Mouse (Mus musculus) macrophage (primary cell): ENCODE measurements around the gene Smim4. TPM values are rescaled to one million over a fixed set of nuclear protein-coding genes. Genes with fewer than 3 reads are reported as not detected.
A peak's percentile ranks its signal among the peaks of the same experiment; 100 is the strongest.

Source experiments
- H3K27ac ChIP-seq: fragments of 350-480 bp; formaldehyde crosslinking; 2 replicates; pipeline ENCODE4 v1.9.0; 2021
- H3K36me3 ChIP-seq: fragments of 350-480 bp; formaldehyde crosslinking; 2 replicates; pipeline ENCODE4 v1.9.0; 2021; ENCODE audit errors: inconsistent target
- H3K4me3 ChIP-seq: fragments of 350-480 bp; formaldehyde crosslinking; 2 replicates; pipeline ENCODE4 v1.9.0; 2021; ENCODE audit errors: inconsistent target
- H3K79me2 ChIP-seq: fragments of 350-480 bp; formaldehyde crosslinking; 2 replicates; pipeline ENCODE4 v1.9.0; 2021; ENCODE audit errors: inconsistent target
- WGBS: methylation state at CpG from one replicate; pipeline ENCODE4 v1.1.7; 2026; ENCODE audit warnings: inconsistent platforms; ENCODE audit not compliant: missing documents; 5-methylcytosine and 5-hydroxymethylcytosine counted together
- polyA plus RNA-seq: library from polyadenylated mRNA; stranded (reverse); fragments of 250-400 nt; gene quantifications from 3 replicates; pipeline ENCODE4 v1.2.4, GENCODE M21; 2018; ENCODE audit warnings: inconsistent platforms

Gene Smim4
- polyA plus RNA-seq, 1 experiment from 2014 or later = 5.9 TPM

DNA sequence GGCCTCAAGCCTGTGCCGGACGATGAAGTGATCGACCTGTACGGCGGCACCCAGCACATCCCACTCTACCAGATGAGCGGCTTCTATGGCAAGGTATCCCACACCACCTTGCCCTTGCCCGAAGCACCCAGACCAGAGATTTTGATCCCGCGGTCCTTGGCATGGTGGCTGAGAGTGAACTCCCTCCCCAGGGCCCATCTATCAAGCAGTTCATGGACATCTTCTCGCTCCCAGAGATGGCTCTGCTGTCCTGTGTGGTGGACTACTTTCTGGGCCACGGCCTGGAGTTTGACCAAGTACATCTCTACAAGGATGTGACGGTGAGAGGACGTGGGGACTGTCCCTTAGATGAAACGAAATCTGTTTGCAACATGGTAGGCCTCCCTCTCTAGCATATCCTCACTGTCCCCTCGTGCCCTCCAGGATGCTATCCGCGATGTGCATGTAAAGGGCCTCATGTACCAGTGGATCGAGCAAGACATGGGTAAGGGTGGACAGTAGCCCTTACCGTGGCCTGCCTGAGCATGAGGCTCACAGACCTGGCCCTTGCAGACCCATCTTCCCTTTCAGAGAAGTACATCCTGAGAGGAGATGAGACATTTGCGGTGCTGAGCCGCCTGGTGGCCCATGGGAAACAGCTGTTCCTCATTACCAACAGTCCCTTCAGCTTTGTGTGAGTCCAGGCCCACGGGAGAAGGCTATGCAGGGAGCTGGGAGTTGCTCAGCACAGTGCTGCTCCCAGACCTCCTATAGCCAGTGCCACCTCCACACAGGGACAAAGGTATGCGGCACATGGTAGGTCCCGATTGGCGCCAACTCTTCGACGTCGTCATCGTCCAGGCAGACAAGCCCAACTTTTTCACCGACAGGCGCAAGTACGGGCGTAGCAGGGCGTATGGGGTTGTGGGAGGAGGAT, 7.0 kb upstream of the Smim4 start:
- Histone ChIP-seq H3K36me3 (peaks cover 46% of the 10 kb centered on the region), H3K27ac (no peak overlapping the region)
- WGBS = 97% methylated on average over 32 of the region's 34 CpGs

DNA sequence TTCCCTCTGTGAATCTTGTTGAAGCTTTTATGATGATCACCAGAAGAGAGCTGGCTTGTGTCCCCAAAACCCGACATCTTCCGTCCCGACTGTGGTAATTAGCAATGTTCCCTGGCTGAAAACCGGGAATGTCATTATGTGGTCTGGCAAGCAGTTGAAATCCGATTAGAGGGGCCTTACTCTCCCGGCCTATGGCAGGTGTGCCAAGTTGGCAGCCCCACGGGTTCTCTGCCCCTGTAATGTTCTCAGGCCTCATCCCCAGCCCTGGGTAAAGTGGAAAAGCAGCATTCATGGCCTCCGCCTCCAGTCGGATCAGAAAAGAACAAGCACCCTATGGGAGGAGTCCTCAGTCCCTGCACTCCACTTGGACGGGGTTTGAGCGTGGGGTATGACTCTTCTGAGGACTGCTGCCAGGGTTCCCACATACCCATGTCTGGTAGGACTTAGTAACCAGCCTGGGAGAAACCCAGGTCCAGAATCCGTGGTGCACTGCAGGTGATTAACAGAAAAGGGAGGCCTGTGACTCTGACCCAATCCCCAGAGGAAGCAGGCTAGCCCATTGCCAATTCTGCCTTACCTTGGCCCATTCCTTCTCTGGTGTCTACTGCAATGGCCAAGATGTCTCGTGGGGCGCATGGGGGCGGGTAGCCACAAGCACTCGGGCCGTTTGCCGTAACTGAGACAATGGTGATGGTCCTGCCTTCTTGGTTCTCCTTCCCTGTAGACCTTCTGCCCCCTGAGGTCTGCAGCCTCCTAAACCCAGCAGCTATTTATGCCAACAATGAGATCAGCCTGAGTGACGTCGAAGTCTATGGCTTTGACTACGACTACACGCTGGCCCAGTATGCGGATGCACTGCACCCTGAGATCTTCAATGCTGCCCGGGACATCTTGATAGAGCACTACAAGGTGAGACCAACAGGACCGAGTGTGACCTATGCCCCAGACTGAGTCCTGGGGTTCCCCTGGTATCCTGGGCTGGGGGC, 5.6 kb upstream of the Smim4 start:
- Histone ChIP-seq H3K4me3 (no peak overlapping the region), H3K27ac (no peak overlapping the region), H3K36me3 (peaks cover 31% of the 10 kb centered on the region), H3K79me2 (peaks cover 30% of the 10 kb centered on the region)
- 97% methylated on average over 25 of the region's 25 CpGs for WGBS

More for the DNA sequence above, 7.0 kb upstream of the Smim4 start:
- Histone ChIP-seq H3K4me3 (no peak overlapping the region), H3K79me2 (peaks cover 30% of the 10 kb centered on the region)

DNA sequence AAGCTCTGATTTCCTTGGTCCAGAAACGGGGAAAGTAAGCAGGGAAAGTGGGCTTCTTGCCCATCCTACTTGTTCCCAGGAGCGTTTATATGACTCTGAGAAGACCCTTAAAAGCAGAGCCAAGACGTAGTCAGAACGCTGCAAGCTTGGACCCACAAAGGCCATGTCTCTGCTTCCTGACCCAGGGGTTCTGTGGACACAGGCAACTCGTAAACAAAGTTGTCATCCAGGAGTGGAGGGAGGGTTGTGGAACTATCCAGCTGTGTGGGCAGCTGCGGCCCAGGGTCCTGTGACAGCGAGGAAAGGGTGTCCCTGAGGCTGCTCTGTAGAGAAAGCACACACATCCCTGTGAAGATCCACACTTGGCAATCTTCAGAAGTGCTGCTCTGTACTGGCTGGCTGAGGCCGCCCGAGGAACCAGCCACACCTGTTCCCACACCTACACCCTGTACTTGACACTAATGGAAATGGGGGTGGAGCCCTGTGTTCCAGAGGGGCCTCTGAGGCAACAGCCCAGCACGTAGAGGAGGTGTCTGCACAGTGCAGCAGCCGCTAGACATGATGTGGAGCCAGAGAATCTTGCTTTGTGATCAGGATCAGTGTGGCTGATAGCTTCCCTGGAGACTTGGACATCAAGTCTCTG, 4.4 kb upstream of the Smim4 start:
- H3K36me3 ChIP-seq = peaks cover 23% of the 10 kb centered on the region; the same call in 1 of the 2 replicates
- no peak overlapping the region for H3K4me3 ChIP-seq
- H3K79me2 ChIP-seq = peaks cover 35% of the 10 kb centered on the region
- no peak overlapping the region for H3K27ac ChIP-seq
- WGBS = 91% methylated on average over 11 of the region's 11 CpGs

DNA sequence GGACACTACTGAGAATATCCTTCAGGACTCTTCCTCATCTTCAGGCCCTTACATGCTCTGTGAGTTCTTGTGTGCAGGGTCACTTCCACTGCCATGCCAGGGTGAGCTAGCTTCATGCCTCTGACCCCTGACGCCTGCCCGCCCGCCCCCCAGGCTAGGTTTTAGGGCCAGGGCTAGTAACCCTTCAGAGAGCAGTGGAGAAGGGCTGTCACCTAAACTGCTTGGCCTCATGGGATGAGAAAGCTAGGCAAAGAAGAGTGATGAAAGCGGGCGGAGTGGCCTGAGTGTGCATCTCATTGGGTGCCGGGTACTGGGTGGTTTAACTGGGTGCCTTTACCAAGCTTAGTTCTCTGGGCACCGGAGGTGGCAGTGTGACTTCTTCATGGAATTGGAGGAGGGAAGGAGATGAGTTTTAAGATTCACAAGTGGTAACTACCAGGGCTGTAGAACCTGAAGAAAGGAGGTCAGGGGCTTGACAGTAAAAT, 3.8 kb upstream of the Smim4 start:
- WGBS = 96% methylated on average over 6 of the region's 7 CpGs
- Histone ChIP-seq H3K79me2 (peaks cover 41% of the 10 kb centered on the region), H3K27ac (no peak overlapping the region), H3K36me3 (peaks cover 23% of the 10 kb centered on the region; the same call in 1 of the 2 replicates), H3K4me3 (peak overlapping the region; percentile 64)

DNA sequence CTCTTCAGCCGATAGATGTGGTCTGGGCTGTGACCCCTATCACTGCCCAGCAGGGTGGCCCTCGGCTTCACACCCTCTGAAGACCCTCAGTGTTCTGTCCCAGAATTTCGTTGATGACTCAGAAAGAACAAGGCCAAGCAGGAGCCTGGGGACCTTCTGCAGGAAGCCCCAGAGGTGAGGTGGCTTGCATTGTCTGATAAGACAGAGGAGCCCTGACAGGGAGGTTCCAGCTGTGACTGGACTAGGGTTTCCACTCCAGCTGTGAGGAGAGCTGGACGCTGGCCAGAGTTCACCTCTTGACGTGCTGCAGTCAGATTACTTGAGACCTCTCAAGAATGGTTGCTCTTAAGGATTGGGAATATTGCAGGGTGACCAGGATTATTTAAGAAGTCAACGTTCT, 3.3 kb upstream of the Smim4 start:
- Histone ChIP-seq H3K27ac (peak overlapping the region; percentile 52; the same call in 1 of the 2 replicates), H3K79me2 (peaks cover 46% of the 10 kb centered on the region), H3K4me3 (peak overlapping the region; percentile 64), H3K36me3 (peaks cover 19% of the 10 kb centered on the region; the same call in 1 of the 2 replicates)
- WGBS = 51% methylated on average over 5 of the region's 6 CpGs

DNA sequence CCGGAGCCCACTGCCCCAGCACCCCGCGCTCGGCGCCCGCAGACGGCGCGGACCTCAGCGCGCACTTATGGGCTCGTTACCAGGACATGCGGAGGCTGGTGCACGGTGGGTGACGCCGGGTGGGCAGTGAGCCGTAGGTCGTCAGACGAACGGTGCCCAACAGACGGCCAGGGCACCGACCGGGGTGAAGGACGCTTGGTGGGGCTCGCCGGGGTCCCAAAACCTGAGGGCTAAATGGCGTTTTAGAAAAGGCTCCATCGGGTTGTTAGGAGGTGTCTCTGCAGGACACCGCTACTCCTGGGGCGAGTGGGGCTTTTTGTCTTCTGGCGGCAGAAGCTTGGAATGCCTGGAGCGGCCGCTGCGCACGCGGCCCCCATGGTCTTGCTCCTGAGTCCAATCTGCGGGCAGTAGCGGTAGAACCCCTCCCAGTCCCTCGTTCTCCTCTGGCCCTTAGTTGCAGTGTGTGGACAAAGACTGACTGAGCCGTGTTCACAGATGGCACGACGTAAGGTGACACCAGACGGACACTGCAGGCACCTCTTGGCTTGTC, 2.6 kb upstream of the Smim4 start:
- 7% methylated on average over 38 of the region's 43 CpGs for WGBS
- Histone ChIP-seq H3K4me3 (peak overlapping the region; percentile 64), H3K79me2 (peaks cover 52% of the 10 kb centered on the region), H3K36me3 (peaks cover 12% of the 10 kb centered on the region; the same call in 1 of the 2 replicates), H3K27ac (peak overlapping the region; percentile 52)

DNA sequence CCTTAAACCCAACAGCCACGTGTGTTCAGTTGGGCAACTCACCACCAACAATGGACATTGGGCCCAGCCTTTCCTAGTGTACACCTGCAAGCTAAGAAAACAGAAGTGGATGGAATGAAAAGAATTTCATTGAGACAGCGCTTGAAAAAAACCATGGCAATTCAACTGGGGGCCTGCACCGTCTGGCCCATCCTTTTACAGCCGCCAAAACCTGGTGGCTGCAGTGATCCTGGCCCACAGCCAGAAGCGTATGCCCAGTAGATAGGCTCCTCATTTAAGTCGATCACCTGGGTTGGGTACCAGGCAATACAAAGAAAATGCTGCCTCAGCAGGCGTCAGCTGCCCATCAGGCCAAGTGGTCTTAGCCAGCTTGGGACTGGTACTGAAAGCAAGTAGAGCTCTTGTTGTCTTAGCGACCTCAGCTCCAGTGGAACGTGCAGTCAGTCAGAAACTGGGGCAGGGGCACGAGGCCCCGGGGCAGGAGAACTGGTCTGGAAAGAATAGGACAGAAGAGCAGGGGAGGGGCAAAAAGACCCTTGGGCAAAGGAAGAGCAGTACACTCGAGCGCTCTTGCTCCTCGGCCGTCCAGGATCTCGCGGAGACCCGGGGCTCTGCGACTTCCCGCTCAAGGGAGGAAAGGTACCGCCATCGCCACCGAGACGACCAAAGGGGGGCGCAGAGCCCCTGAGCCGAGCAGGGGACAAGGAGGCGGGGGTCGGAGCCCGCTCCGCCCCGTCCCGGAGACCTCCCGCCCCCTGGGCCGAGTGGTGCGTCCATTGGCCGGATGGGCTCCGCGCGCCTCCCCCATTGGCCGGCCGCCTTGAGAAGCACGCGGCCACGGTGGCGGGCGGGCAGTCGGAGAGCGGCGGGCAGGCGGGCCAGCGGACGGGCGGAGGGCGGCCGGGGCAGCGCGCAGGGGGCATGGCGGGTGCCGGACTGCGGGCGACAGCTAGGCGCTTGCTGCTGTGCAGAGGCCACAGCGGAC, 1.8 kb upstream of the Smim4 start, which contains the start of gene Nt5dc2:
Gene Nt5dc2, plus strand, starts transcription at position 818 of the 985 bp plus-strand sequence.
- H3K27ac ChIP-seq = peak within 1 kb of the TSS; percentile 52
- 0 out of 2 replicates have a peak, but pooled peaks cover 5% of the 10 kb centered on the region for H3K36me3 ChIP-seq
- 13% methylated on average over 39 of the region's 63 CpGs for WGBS
- peak within 1 kb of the TSS; percentile 64 for H3K4me3 ChIP-seq
- peaks cover 61% of the 10 kb centered on the region for H3K79me2 ChIP-seq

DNA sequence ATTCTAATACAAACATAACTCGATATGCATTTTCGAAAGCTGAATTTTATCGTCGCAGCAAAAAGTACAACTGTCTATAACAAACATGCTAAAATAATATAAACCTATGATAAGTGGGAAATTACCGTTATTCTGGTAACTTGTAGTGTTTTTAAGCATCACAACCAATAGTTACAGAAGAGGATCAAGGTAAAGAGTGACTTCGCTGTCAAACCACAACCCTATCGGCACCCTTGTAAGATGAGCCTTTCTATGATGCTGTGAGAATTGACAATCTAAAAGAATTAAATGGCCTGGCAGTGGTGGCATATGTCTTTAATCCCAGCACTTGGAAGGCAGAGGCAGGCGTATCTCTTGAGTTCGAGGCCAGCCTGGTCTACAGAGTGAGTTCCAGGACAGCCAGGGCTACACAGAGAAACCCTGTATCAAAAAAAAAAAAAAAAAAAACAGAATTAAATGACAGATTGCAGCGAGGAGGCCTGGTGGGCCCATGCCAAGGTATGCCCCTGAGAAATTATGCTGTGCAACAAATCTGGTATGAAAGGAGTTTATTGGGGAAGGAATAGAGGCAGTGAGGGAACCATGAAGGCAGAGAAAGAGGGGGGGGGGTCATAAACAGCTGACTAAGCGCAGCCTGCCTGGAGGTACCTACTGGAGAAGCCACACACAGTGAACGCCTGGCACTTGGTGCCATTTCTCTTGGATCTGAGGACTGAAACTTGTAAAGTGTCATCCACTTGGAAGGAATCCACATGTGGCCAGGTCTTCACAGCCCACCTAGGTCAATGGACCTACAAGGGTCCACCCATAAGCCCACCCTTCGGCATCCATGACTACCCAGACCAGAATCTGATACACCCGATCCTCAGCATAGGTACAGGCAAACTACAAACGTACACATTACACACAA, 825 bp upstream of the Smim4 start:
- Histone ChIP-seq H3K36me3 (no peaks in the 10 kb centered on the region), H3K79me2 (peaks cover 70% of the 10 kb centered on the region), H3K27ac (0 out of 2 replicates have a peak overlapping the region, but pooled peaks have one; percentile 17), H3K4me3 (peak overlapping the region; percentile 89)
- WGBS = 63% methylated on average over 15 of the region's 15 CpGs

DNA sequence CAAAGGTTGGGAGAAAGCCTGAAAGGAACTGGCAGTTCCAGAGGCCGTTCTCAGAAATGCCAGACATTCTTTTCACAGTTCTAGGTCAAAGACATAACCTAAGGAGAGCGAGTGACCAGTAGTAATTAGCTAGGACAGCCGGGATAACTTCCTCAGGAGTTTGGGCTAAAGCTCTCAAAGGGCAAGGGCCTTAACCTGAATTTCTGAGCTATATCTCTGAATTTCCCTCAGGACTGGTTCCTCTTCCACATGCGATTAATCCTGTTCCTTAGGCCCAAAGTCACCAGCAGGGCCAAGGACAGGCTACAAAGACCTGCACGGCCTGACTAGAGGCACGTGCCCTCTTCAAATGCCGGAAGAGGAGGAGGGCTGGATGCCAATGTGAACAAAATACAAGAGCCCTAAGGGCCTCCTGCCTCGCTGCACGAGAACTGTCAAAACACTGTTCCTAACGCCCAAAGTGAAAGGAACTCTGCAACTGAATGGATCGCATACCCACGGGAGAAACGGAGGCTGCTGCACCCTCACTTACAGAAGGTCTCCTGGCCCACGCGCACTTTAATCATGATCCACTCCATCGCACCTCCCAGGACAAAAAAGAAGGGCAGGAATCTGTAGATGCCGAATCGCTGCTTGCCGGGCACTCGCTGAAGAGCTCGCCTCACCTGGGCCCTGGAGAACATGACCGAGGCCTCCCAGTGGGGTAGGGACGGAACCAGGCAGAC, 493 bp downstream of the Smim4 start:
- H3K4me3 ChIP-seq = peak overlapping the region; percentile 89
- H3K36me3 ChIP-seq = peaks cover 9% of the 10 kb centered on the region; the same call in 1 of the 2 replicates
- 2% methylated on average over 23 of the region's 23 CpGs for WGBS
- H3K27ac ChIP-seq = peak overlapping the region; percentile 92
- peaks cover 75% of the 10 kb centered on the region for H3K79me2 ChIP-seq

DNA sequence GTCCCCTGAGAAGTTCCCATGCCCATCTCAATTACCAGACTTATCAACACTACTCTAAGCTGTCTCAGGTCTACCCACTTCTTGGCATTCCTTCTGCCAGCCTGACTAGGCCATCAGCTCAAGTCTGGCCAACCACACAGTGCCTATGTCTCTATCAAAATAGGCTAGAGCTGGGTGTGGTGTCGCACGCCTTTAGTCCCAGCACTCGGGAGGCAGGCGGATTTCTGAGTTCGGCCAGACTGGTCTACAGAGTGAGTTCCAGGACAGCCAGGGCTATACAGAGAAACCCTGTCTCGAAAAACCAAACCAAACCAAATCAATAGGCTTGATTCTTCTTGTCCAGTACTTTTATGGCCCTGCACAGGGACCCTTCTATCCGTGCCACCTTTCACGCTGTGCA, 1.9 kb downstream of the Smim4 start:
- H3K4me3 ChIP-seq = no peak overlapping the region; the same call in 1 of the 2 replicates
- peaks cover 75% of the 10 kb centered on the region for H3K79me2 ChIP-seq
- 94% methylated on average over 8 of the region's 8 CpGs for WGBS
- H3K36me3 ChIP-seq = peaks cover 9% of the 10 kb centered on the region; the same call in 1 of the 2 replicates
- H3K27ac ChIP-seq = no peak overlapping the region
